Mouse (Mus musculus) MEL (cell line): ENCODE measurements around the gene Nav1. TPM values are rescaled to one million over a fixed set of nuclear protein-coding genes. Genes with fewer than 3 reads are reported as not detected.

Source experiments
- DNase-seq: peaks from one replicate; pipeline ENCODE4 v3.0.0; 2011; ENCODE audit warnings: low read depth, low spot score
- H3K27ac ChIP-seq: 2 replicates; pipeline ENCODE4 v1.5.1; 2012; ENCODE audit warnings: low read depth, mild to moderate bottlenecking, control low read depth, low read length, moderate library complexity; ENCODE audit not compliant: control insufficient read depth
- H3K27me3 ChIP-seq, 2 experiments: fragments of 150-350 bp in 1 of 2; sonication (generic) in 1 of 2; 2 replicates each; pipeline ENCODE4 v1.6.1; 2012; ENCODE audit warnings: low read length in 2 of 2, mild to moderate bottlenecking in 2 of 2, improper control_type of control experiment in 1 of 2, moderate library complexity in 1 of 2; ENCODE audit not compliant: insufficient read depth in 2 of 2, control insufficient read depth in 1 of 2
- H3K36me3 ChIP-seq, 2 experiments: 2 replicates each; pipeline ENCODE4 v1.6.1; 2012 to 2014; ENCODE audit warnings: low read length in 2 of 2, improper control_type of control experiment in 1 of 2, inconsistent platforms in 1 of 2, mild to moderate bottlenecking in 1 of 2; ENCODE audit not compliant: insufficient read depth in 2 of 2, control insufficient read depth in 1 of 2
- H3K4me1 ChIP-seq, 2 experiments: fragments of 150-350 bp in 1 of 2; sonication (generic) in 1 of 2; 2 replicates each; pipeline ENCODE4 v1.6.1; 2012; ENCODE audit warnings: low read length in 2 of 2, improper control_type of control experiment in 1 of 2, mild to moderate bottlenecking in 1 of 2; ENCODE audit not compliant: insufficient read depth in 2 of 2, control insufficient read depth in 1 of 2
- H3K4me3 ChIP-seq, 2 experiments: fragments of 150-350 bp in 1 of 2; sonication (generic) in 1 of 2; 2 replicates each; pipeline ENCODE4 v1.5.1; 2012; ENCODE audit warnings: low read depth in 2 of 2, low read length in 2 of 2, mild to moderate bottlenecking in 2 of 2, moderate library complexity in 2 of 2, control low read depth in 1 of 2, improper control_type of control experiment in 1 of 2; ENCODE audit not compliant: control insufficient read depth in 1 of 2, insufficient read depth in 1 of 2
- H3K79me2 ChIP-seq: 2 replicates; pipeline ENCODE4 v1.6.1; 2012; ENCODE audit warnings: mild to moderate bottlenecking, low read length, moderate library complexity; ENCODE audit not compliant: control insufficient read depth, poor library complexity, insufficient read depth
- H3K9ac ChIP-seq: 2 replicates; pipeline ENCODE4 v1.6.1; 2012; ENCODE audit warnings: low read depth, mild to moderate bottlenecking, control low read depth, low read length, moderate library complexity; ENCODE audit not compliant: control insufficient read depth, poor library complexity, severe bottlenecking
- H3K9me3 ChIP-seq: fragments of 150-350 bp; sonication (generic); replicated peaks from 2 replicates; pipeline ENCODE4 v1.6.1; 2012; ENCODE audit warnings: mild to moderate bottlenecking, low read length, improper control_type of control experiment, moderate library complexity; ENCODE audit not compliant: insufficient read depth
- BHLHE40 ChIP-seq: IDR thresholded peaks from 2 replicates; pipeline ENCODE4 v1.6.1; 2012; ENCODE audit warnings: low read depth, mild to moderate bottlenecking, inconsistent platforms, low read length, improper control_type of control experiment, borderline replicate concordance
- CHD2 ChIP-seq: IDR thresholded peaks from 2 replicates; pipeline ENCODE4 v1.6.1; 2011; ENCODE audit warnings: low read length, improper control_type of control experiment
- CTCF ChIP-seq, 3 experiments: IDR thresholded peaks in 2 of 3; conservative IDR thresholded peaks in 1 of 3; 2 replicates each; pipeline ENCODE4 v1.5.1; 2011 to 2012; ENCODE audit warnings: low read length in 3 of 3, low read depth in 2 of 3, mild to moderate bottlenecking in 2 of 3, improper control_type of control experiment in 1 of 3, inconsistent platforms in 1 of 3, mixed read lengths in 1 of 3, moderate library complexity in 1 of 3; ENCODE audit not compliant: control insufficient read depth in 1 of 3, insufficient read depth in 1 of 3, poor library complexity in 1 of 3, severe bottlenecking in 1 of 3
- EP300 ChIP-seq, 2 experiments: IDR thresholded peaks; 2 replicates each; pipeline ENCODE4 v1.6.1; 2011; ENCODE audit warnings: improper control_type of control experiment in 2 of 2, low read length in 2 of 2, low read depth in 1 of 2, mild to moderate bottlenecking in 1 of 2
- ETS1 ChIP-seq: IDR thresholded peaks from 2 replicates; pipeline ENCODE4 v1.6.1; 2012; ENCODE audit warnings: low read depth, mild to moderate bottlenecking, inconsistent platforms, low read length, improper control_type of control experiment, moderate library complexity
- GATA1 ChIP-seq: IDR thresholded peaks from 2 replicates; pipeline ENCODE4 v1.6.1; 2011; ENCODE audit warnings: low read depth, low read length, improper control_type of control experiment
- HCFC1 ChIP-seq: IDR thresholded peaks from 2 replicates; pipeline ENCODE4 v1.6.1; 2012; ENCODE audit warnings: low read depth, mild to moderate bottlenecking, inconsistent platforms, low read length, improper control_type of control experiment, moderate library complexity
- JUND ChIP-seq: IDR thresholded peaks from 2 replicates; pipeline ENCODE4 v1.6.1; 2011; ENCODE audit warnings: low read depth, mild to moderate bottlenecking, improper control_type of control experiment, low read length
- MAX ChIP-seq: IDR thresholded peaks from 2 replicates; pipeline ENCODE4 v1.6.1; 2011; ENCODE audit warnings: low read length, improper control_type of control experiment
- MXI1 ChIP-seq: IDR thresholded peaks from 2 replicates; pipeline ENCODE4 v1.6.1; 2011; ENCODE audit warnings: mild to moderate bottlenecking, low read depth, low read length, improper control_type of control experiment
- MYC ChIP-seq: IDR thresholded peaks from 2 replicates; pipeline ENCODE4 v1.6.1; 2011; ENCODE audit warnings: low read depth, mild to moderate bottlenecking, low read length, improper control_type of control experiment, moderate library complexity
- NELFE ChIP-seq: IDR thresholded peaks from 2 replicates; pipeline ENCODE4 v1.6.1; 2011; ENCODE audit warnings: low read depth, low read length, improper control_type of control experiment
- NRF1 ChIP-seq: IDR thresholded peaks from 2 replicates; pipeline ENCODE4 v1.6.1; 2014; ENCODE audit warnings: low read depth, mild to moderate bottlenecking, inconsistent platforms, low read length, improper control_type of control experiment, moderate library complexity; ENCODE audit not compliant: poor library complexity, insufficient read depth, severe bottlenecking
- POLR2AphosphoS2 ChIP-seq: IDR thresholded peaks from 2 replicates; pipeline ENCODE4 v1.6.1; 2011; ENCODE audit warnings: low read length, improper control_type of control experiment
- POLR2AphosphoS5 ChIP-seq: IDR thresholded peaks from 2 replicates; pipeline ENCODE4 v1.6.1; 2012; ENCODE audit warnings: low read depth, borderline replicate concordance, mild to moderate bottlenecking, inconsistent platforms, low read length, moderate library complexity, mixed read lengths
- SIN3A ChIP-seq: IDR thresholded peaks from 2 replicates; pipeline ENCODE4 v1.6.1; 2012; ENCODE audit warnings: low read length, improper control_type of control experiment, inconsistent platforms
- TBP ChIP-seq: IDR thresholded peaks from 2 replicates; pipeline ENCODE4 v1.8.0; 2011; ENCODE audit warnings: low read depth, low read length, improper control_type of control experiment
- USF1 ChIP-seq: IDR thresholded peaks from 2 replicates; pipeline ENCODE4 v1.6.1; 2014; ENCODE audit warnings: low read depth, mild to moderate bottlenecking, inconsistent platforms, low read length, improper control_type of control experiment, moderate library complexity
- USF2 ChIP-seq, 2 experiments: IDR thresholded peaks; 2 replicates each; pipeline ENCODE4 v1.6.1; 2011 to 2012; ENCODE audit warnings: improper control_type of control experiment in 2 of 2, low read length in 2 of 2, borderline replicate concordance in 1 of 2, inconsistent platforms in 1 of 2, low read depth in 1 of 2, mild to moderate bottlenecking in 1 of 2; ENCODE audit not compliant: insufficient read depth in 1 of 2
- ZKSCAN1 ChIP-seq: IDR thresholded peaks from 2 replicates; pipeline ENCODE4 v1.6.1; 2012; ENCODE audit warnings: low read depth, mild to moderate bottlenecking, inconsistent platforms, low read length, improper control_type of control experiment, moderate library complexity
- ZNF384 ChIP-seq: IDR thresholded peaks from 2 replicates; pipeline ENCODE4 v1.6.1; 2012; ENCODE audit warnings: low read depth, mild to moderate bottlenecking, inconsistent platforms, low read length, improper control_type of control experiment
- polyA plus RNA-seq, 2 experiments: library from polyadenylated mRNA; stranded (reverse) in 1 of 2; unstranded in 1 of 2; fragments of >175 nt in 1 of 2; fragments of >200 nt in 1 of 2; gene quantifications; 2 replicates each; pipeline versions ENCODE4 v1.2.1 to v1.2.4; 2012; ENCODE audit warnings: low replicate concordance in 2 of 2, low read depth in 1 of 2; ENCODE audit not compliant: insufficient read length in 2 of 2, insufficient read depth in 1 of 2, missing spikeins in 1 of 2
- total RNA-seq: library from RNA; depleted of rRNA; stranded (reverse); fragments of 300-350 nt; gene quantifications from 2 replicates; pipeline ENCODE4 v1.2.3, GENCODE M21; 2012

Gene Nav1
- total and polyA plus RNA-seq, 3 experiments = 0.89 to 9.6 TPM; not detected in 1

- Histone ChIP-seq H3K27ac (no peak overlapping the region), H3K4me1 (no peaks in the 10 kb centered on the region), H3K36me3 (no peaks in the 10 kb centered on the region), H3K27me3 (no peaks in the 10 kb centered on the region), H3K9ac (no peak overlapping the region), H3K4me3 (no peak overlapping the region), H3K9me3 (no peaks in the 10 kb centered on the region), H3K79me2 (no peaks in the 10 kb centered on the region)
- DNase-seq = no peak
- TF ChIP-seq SIN3A = no peak
- no peak for TF ChIP-seq CTCF (IDR thresholded peaks at IDR 0.05 in 2 of 3, conservative IDR thresholded peaks at IDR 0.05 in 1 of 3; ENCODE audit: control insufficient read depth in 1 of 3, insufficient read depth in 1 of 3, low read depth in 2 of 3, low read length in 3 of 3, poor library complexity in 1 of 3, severe bottlenecking in 1 of 3)
- TF ChIP-seq MAX = no peak
- TF ChIP-seq MXI1 = no peak
- no peak for TF ChIP-seq CHD2
- TF ChIP-seq BHLHE40 = no peak
- no peak for TF ChIP-seq EP300 (IDR thresholded peaks at IDR 0.05; ENCODE audit: low read depth in 1 of 2, low read length in 2 of 2)
- no peak for TF ChIP-seq TBP
- no peak for TF ChIP-seq MYC
- no peak for TF ChIP-seq ETS1
- no peak for TF ChIP-seq NRF1
- no peak for TF ChIP-seq ZNF384
- no peak for TF ChIP-seq GATA1
- no peak for TF ChIP-seq USF2 (IDR thresholded peaks at IDR 0.05; ENCODE audit: borderline replicate concordance in 1 of 2, insufficient read depth in 1 of 2, low read depth in 1 of 2, low read length in 2 of 2)
These were observed 64.0 kb downstream of the Nav1 start for GRCm38 (mm10) chr1:135542841-135543810.

GRCm38 (mm10) chr1:135542080-135542479 lies 65.0 kb downstream of the Nav1 start:
- Histone ChIP-seq H3K36me3 (no peaks in the 10 kb centered on the region), H3K4me1 (no peaks in the 10 kb centered on the region), H3K9ac (no peak overlapping the region), H3K9me3 (no peaks in the 10 kb centered on the region), H3K27me3 (no peaks in the 10 kb centered on the region), H3K4me3 (no peak overlapping the region), H3K27ac (no peak overlapping the region), H3K79me2 (no peaks in the 10 kb centered on the region)
- TF ChIP-seq POLR2AphosphoS2 (no peak), USF1 (no peak), JUND (no peak), ZKSCAN1 (no peak), NELFE (no peak), HCFC1 (no peak), POLR2AphosphoS5 (no peak), ZNF384 (no peak)
- DNase-seq = no peak
